Mouse (Mus musculus) naive thymus-derived CD4-positive, alpha-beta T cell, adult 2 months (primary cell): ENCODE data around the gene Nudt1.
"Not testable (repeated sequence)": the region's sequence is repeated elsewhere in the genome, so short reads cannot be mapped to it uniquely, and the experiment has no call there.

Experiments
- DNase-seq: peaks from one replicate; pipeline ENCODE4 v3.0.0-alpha.2; 2011; ENCODE audit warnings: low read depth

The Nudt1 gene

GRCm38 (mm10) chr5:140342880-140343279, 21.4 kb downstream of the Nudt1 start:
- no peak for DNase-seq

- DNase-seq, result no peak
Measured at GRCm38 (mm10) chr5:140345244-140345643, 23.8 kb downstream of the Nudt1 start.

GRCm38 (mm10) chr5:140346050-140346449, 24.6 kb downstream of the Nudt1 start:
- DNase-seq, result no peak

- DNase-seq, result no peak
Measured at GRCm38 (mm10) chr5:140349882-140350281, 28.4 kb downstream of the Nudt1 start.

- DNase-seq, result no peak
Measured at GRCm38 (mm10) chr5:140350731-140351497, 29.5 kb downstream of the Nudt1 start.

GRCm38 (mm10) chr5:140352352-140352751, 30.9 kb downstream of the Nudt1 start:
- no peak for DNase-seq

GRCm38 (mm10) chr5:140355934-140356333, 34.5 kb downstream of the Nudt1 start:
- no peak for DNase-seq

- DNase-seq, result no peak
Measured at GRCm38 (mm10) chr5:140357466-140357865, 36.0 kb downstream of the Nudt1 start.

GRCm38 (mm10) chr5:140359930-140360674, 38.6 kb downstream of the Nudt1 start:
- no peak for DNase-seq

- no peak for DNase-seq
Measured at GRCm38 (mm10) chr5:140364415-140364814, 43.0 kb downstream of the Nudt1 start.

- DNase-seq, result not testable (repeated sequence)
Measured at GRCm38 (mm10) chr5:140368126-140368525, 46.7 kb downstream of the Nudt1 start.

- DNase-seq, result no peak
Measured at GRCm38 (mm10) chr5:140368926-140369325, 47.5 kb downstream of the Nudt1 start.

- DNase-seq, result no peak
Measured at GRCm38 (mm10) chr5:140369466-140369865, 48.0 kb downstream of the Nudt1 start.

GRCm38 (mm10) chr5:140370446-140371254, 49.2 kb downstream of the Nudt1 start:
- no peak for DNase-seq

GRCm38 (mm10) chr5:140371671-140372070, 50.2 kb downstream of the Nudt1 start:
- DNase-seq, result no peak

GRCm38 (mm10) chr5:140373711-140374110, 52.3 kb downstream of the Nudt1 start:
- no peak for DNase-seq

- no peak for DNase-seq
Measured at GRCm38 (mm10) chr5:140374226-140374625, 52.8 kb downstream of the Nudt1 start.

GRCm38 (mm10) chr5:140375249-140375829, 53.9 kb downstream of the Nudt1 start:
- no peak for DNase-seq

- no peak for DNase-seq
Measured at GRCm38 (mm10) chr5:140378121-140378853, 56.8 kb downstream of the Nudt1 start.

GRCm38 (mm10) chr5:140379299-140379698, 57.8 kb downstream of the Nudt1 start:
- no peak for DNase-seq

- DNase-seq, result no peak
Measured at GRCm38 (mm10) chr5:140381156-140381555, 59.7 kb downstream of the Nudt1 start.
